Mouse (Mus musculus): ENCODE data around the gene Crybb1. TPM values are rescaled to one million over a fixed set of nuclear protein-coding genes. Genes with fewer than 3 reads are reported as not detected.
A peak's percentile ranks its signal among the peaks of the same experiment; 100 is the strongest.

The Crybb1 gene
- not detected for total RNA-seq (2021)

GRCm38 (mm10) chr5:112255426-112255825, at the start of gene Crybb1:
Crybb1 (plus strand) TSS chr5:112255815.
- DNase-seq, result peak; percentile 81

- no peak for DNase-seq
Measured at GRCm38 (mm10) chr5:112206543-112207255, 48.9 kb upstream of the Crybb1 start.

- no peak for DNase-seq
Measured at GRCm38 (mm10) chr5:112208321-112208720, 47.3 kb upstream of the Crybb1 start.

- peak; percentile 78 for DNase-seq
Measured at GRCm38 (mm10) chr5:112210104-112210503, 45.5 kb upstream of the Crybb1 start.

- DNase-seq, result no peak
Measured at GRCm38 (mm10) chr5:112211911-112212310, 43.7 kb upstream of the Crybb1 start.

- DNase-seq, result no peak
Measured at GRCm38 (mm10) chr5:112212711-112213264, 42.8 kb upstream of the Crybb1 start.

GRCm38 (mm10) chr5:112213331-112214240, 42.0 kb upstream of the Crybb1 start:
- DNase-seq, result no peak

GRCm38 (mm10) chr5:112214419-112214818, 41.2 kb upstream of the Crybb1 start:
- peak; percentile 76 for DNase-seq

- no peak for DNase-seq
Measured at GRCm38 (mm10) chr5:112215291-112215751, 40.3 kb upstream of the Crybb1 start.

GRCm38 (mm10) chr5:112215801-112216251, 39.8 kb upstream of the Crybb1 start:
- DNase-seq, result no peak

GRCm38 (mm10) chr5:112216335-112216734, 39.3 kb upstream of the Crybb1 start:
- no peak for DNase-seq

GRCm38 (mm10) chr5:112217031-112217430, 38.6 kb upstream of the Crybb1 start:
- DNase-seq, result no peak

GRCm38 (mm10) chr5:112218679-112219078, 36.9 kb upstream of the Crybb1 start:
- DNase-seq, result no peak

GRCm38 (mm10) chr5:112219398-112219797, 36.2 kb upstream of the Crybb1 start:
- no peak for DNase-seq

GRCm38 (mm10) chr5:112220203-112220602, 35.4 kb upstream of the Crybb1 start:
- DNase-seq, result no peak

GRCm38 (mm10) chr5:112225591-112225990, 30.0 kb upstream of the Crybb1 start:
- no peak for DNase-seq

- no peak for DNase-seq
Measured at GRCm38 (mm10) chr5:112227354-112227753, 28.3 kb upstream of the Crybb1 start.

GRCm38 (mm10) chr5:112227898-112228239, 27.7 kb upstream of the Crybb1 start:
- DNase-seq, result no peak

- DNase-seq, result no peak
Measured at GRCm38 (mm10) chr5:112228240-112229076, 27.2 kb upstream of the Crybb1 start.

- DNase-seq, result no peak
Measured at GRCm38 (mm10) chr5:112235806-112236205, 19.8 kb upstream of the Crybb1 start.

- DNase-seq, result no peak
Measured at GRCm38 (mm10) chr5:112236631-112237030, 19.0 kb upstream of the Crybb1 start.

- no peak for DNase-seq
Measured at GRCm38 (mm10) chr5:112237439-112237838, 18.2 kb upstream of the Crybb1 start.

Data from heart, postnatal 4 days (tissue).